Mouse (Mus musculus) small intestine, adult 2 months (tissue): ENCODE data around the gene Gpr158.

ENCODE experiments used
- CTCF ChIP-seq: fragments of 200-500 bp; IDR thresholded peaks from 2 replicates; pipeline ENCODE4 v1.5.1; 2012; ENCODE audit warnings: low read depth, mild to moderate bottlenecking, control low read depth, inconsistent platforms, low read length, moderate library complexity, mixed read lengths; ENCODE audit not compliant: insufficient replicate concordance, insufficient read length; ENCODE audit errors: extremely low read depth
- POLR2A ChIP-seq: fragments of 200-500 bp; IDR thresholded peaks from 2 replicates; pipeline ENCODE4 v1.6.1; 2012; ENCODE audit warnings: low read depth, mild to moderate bottlenecking, control low read depth, inconsistent platforms, low read length, moderate library complexity

GRCm38 (mm10) chr2:21728075-21728474 lies 360.7 kb downstream of the Gpr158 start:
- TF ChIP-seq CTCF (no peak), POLR2A (no peak)
